19 mouse cellular contexts compared by ENCODE assay signal in the genomic region with DNA sequence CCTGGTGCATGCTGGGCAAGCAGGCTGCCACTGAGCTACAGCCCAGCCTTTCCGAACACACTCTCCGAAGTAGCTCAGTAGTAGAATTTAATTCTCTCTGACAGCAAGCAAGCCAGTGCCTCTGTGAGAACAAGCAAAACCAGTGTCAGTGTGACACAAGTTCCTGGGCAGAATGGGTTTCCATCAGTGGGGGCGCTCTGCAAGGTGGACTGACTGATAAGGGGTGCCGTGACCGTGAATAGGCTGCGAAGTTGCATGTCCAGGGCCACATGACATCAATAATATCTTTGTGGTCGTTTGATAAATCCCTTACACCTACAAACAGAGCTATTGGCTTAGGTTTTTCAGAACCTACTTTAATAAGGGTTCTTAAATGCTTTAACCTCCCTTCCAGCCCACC. TPM values are rescaled to one million over a fixed set of nuclear protein-coding genes. Genes with fewer than 3 reads are reported as not detected.
DNase-seq lines count a peak whose midpoint lies in the region; ATAC-seq and TF ChIP-seq lines count a peak whose summit lies in the region.
"Had no signal": no experiment of that assay in that cellular context is flagged by ENCODE, and none has a peak within 500 bp of the region (broad histone marks: within the 10 kb centered on the region; RNA-seq: fewer than 3 reads in every experiment).

No protein-coding gene starts in this region.

- no peak overlapping the region for H3K4me3 ChIP-seq in G1E (ENCODE audit: low read depth, low read length)
- no peak overlapping the region for H3K4me3 ChIP-seq in liver, embryonic 12.5 days
- H3K4me3 ChIP-seq: embryonic facial prominence, embryonic 12.5 days; forebrain, embryonic 13.5 days; heart, embryonic 13.5 days; hindbrain, embryonic 15.5 days had no signal

- H3K36me3 ChIP-seq in G1E (replicated peaks): no peaks in the 10 kb centered on the region
- no peaks in the 10 kb centered on the region for H3K36me3 ChIP-seq in liver, embryonic 12.5 days
- H3K36me3 ChIP-seq: embryonic facial prominence, embryonic 12.5 days; heart, embryonic 13.5 days; hindbrain, embryonic 15.5 days had no signal

- DNase-seq in G1E (ENCODE audit: low spot score) (no peak), MEL-GATA-1-ER (ENCODE audit: extremely low read depth, low read depth) (peak; percentile 22)
- no peak for DNase-seq in spleen, postnatal 14 days (ENCODE audit: low spot score in 2 of 2)
- no peak for DNase-seq in gastrocnemius, postnatal 36 days
- DNase-seq: adrenal gland, postnatal 14 days; cerebellum, adult 8-10 months; cerebellum, postnatal 25 days; forebrain, postnatal 0 days; gastrocnemius, postnatal 25 days; heart, adult 11 months; heart, postnatal 36 days had no signal

- H3K9ac ChIP-seq in liver, embryonic 12.5 days: no peak overlapping the region
- H3K9ac ChIP-seq: embryonic facial prominence, embryonic 12.5 days; forebrain, embryonic 13.5 days; forebrain, postnatal 0 days; heart, embryonic 13.5 days; hindbrain, embryonic 15.5 days had no signal

- H3K4me1 ChIP-seq in G1E (ENCODE audit: insufficient read depth, low read depth, low read length): peaks cover 14% of the 10 kb centered on the region
- H3K4me1 ChIP-seq in liver, embryonic 12.5 days: peaks cover 11% of the 10 kb centered on the region; the same call in 1 of the 2 replicates
- H3K4me1 ChIP-seq: embryonic facial prominence, embryonic 12.5 days; forebrain, embryonic 13.5 days; heart, embryonic 13.5 days; hindbrain, embryonic 15.5 days had no signal

- H3K27ac ChIP-seq in liver, embryonic 12.5 days: no peak overlapping the region
- H3K27ac ChIP-seq: embryonic facial prominence, embryonic 12.5 days; forebrain, embryonic 13.5 days; heart, embryonic 13.5 days; hindbrain, embryonic 15.5 days had no signal

- intact Hi-C loops in gastrocnemius, postnatal 36 days (cut with DNase I): no loop called here

- no peak for TF ChIP-seq CTCF in G1E (IDR thresholded peaks at IDR 0.05; ENCODE audit: low read depth, low read length)

- no peak overlapping the region for H3K4me2 ChIP-seq in liver, embryonic 12.5 days
- H3K4me2 ChIP-seq: embryonic facial prominence, embryonic 12.5 days; forebrain, embryonic 13.5 days; heart, embryonic 13.5 days; hindbrain, embryonic 15.5 days had no signal

- peak; percentile 54 for ATAC-seq in G1E (ENCODE audit: extremely low read depth, insufficient number of reproducible peaks, low FRiP score, poor library complexity, severe bottlenecking)
- ATAC-seq in liver, embryonic 12.5 days: peak; percentile 60; the same call in 1 of the 2 replicates
- ATAC-seq in megakaryocyte progenitor cell, adult 5-6 weeks (replicated peaks; ENCODE audit: poor library complexity): peak; percentile 85
- ATAC-seq in activated CD4-positive, CD25-positive, alpha-beta regulatory T cell, adult 4 months: no peak
- ATAC-seq: forebrain, embryonic 13.5 days; forebrain, postnatal 0 days had no signal

- WGBS in liver, embryonic 12.5 days (ENCODE audit: insufficient replicate concordance): 40% methylated on average over 7 of the region's 7 CpGs

- H3K27me3 ChIP-seq in G1E (ENCODE audit: insufficient read depth, low read length): peaks cover 30% of the 10 kb centered on the region
- H3K27me3 ChIP-seq in liver, embryonic 12.5 days (replicated peaks): no peaks in the 10 kb centered on the region; the same call in 1 of the 2 replicates
- H3K27me3 ChIP-seq: CH12.LX; embryonic facial prominence, embryonic 12.5 days; forebrain, embryonic 13.5 days; heart, embryonic 13.5 days; hindbrain, embryonic 15.5 days had no signal

- peaks cover 9% of the 10 kb centered on the region for H3K9me3 ChIP-seq in G1E (replicated peaks)
- H3K9me3 ChIP-seq in liver, embryonic 12.5 days (replicated peaks): peaks cover 4% of the 10 kb centered on the region; the same call in 1 of the 2 replicates
- H3K9me3 ChIP-seq: forebrain, embryonic 13.5 days; hindbrain, embryonic 15.5 days had no signal

RNA-seq across cellular contexts. Expression of a gene that starts 44.1 kb away (rescaled TPM):
- 7.2 and 7.8 TPM in 2 replicates for total RNA-seq in G1E (2014; fragmentation: Nextera tagmentation)
- total RNA-seq in G1E (2017): 0.71 and 0.76 TPM in 2 replicates
- polyA plus RNA-seq in G1E (2012): 5.3 and 6.1 TPM in 2 replicates
- polyA plus RNA-seq in liver, embryonic 12.5 days (2016; fragmentation: Nextera tagmentation; extraction: Ambion mirVana): 11.2 and 12.0 TPM in 2 replicates
- total RNA-seq in megakaryocyte progenitor cell, adult 5-6 weeks (2015): 0.29 and 0.52 TPM in 2 replicates
- total RNA-seq in megakaryocyte progenitor cell, adult 5-6 weeks (2017): 0.37 and 0.75 TPM in 2 replicates
- polyA plus RNA-seq in activated CD4-positive, CD25-positive, alpha-beta regulatory T cell, adult 4 months (2017; shearing (Covaris generic)): under 1 TPM in 1 of 2 experiments, not detected in 1; 0.46 TPM
- under 1 TPM; 0.71 to 0.81 TPM for total RNA-seq in gastrocnemius, postnatal 36 days (2021)
